In the genomic region with DNA sequence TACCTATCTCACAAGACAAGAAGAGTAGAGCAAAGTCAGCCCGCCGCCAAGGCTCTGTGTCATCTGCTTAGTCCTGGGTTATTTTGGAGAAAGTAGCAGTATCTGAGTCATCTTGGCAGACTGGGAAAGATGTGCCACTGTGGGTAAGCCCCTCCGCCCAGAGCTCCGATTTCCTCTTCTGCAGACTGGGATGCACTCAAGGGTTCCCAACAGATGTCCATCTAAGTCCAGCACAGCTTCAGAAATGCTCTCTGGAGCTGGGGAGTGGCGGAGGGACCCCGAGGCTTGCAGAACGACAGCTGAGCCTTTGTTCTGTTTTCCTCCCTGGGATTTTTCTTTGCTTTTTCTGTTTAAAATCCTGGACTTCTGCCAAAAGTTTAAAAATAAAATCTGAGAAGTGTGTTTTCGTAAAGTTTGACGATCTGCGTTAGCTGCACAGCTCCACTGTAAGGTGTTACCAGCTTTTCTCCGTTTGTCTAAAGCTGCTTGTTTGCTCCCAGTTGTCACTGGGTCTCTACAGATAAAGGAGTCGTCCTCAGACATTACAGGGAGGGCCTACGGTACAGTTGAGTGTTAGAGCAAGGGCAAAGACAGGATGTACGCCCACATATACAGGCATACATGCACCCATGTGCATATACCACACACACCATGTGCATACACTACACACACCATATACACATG, we compare ENCODE assay signal across 10 mouse cellular contexts.
A peak's percentile ranks its signal among the peaks of the same experiment; 100 is the strongest.
DNase-seq lines count a peak whose midpoint lies in the region; ATAC-seq and TF ChIP-seq lines count a peak whose summit lies in the region.
"Had no signal": no experiment of that assay in that cellular context is flagged by ENCODE, and none has a peak within 500 bp of the region (broad histone marks: within the 10 kb centered on the region; RNA-seq: fewer than 3 reads in every experiment).

No protein-coding gene starts in this region.

- TF ChIP-seq CTCF in gastrocnemius, adult 2 months (IDR thresholded peaks at IDR 0.05) = no peak
- no peak for TF ChIP-seq CTCF in lung, postnatal 0 days (IDR thresholded peaks at IDR 0.05)
- no peak for TF ChIP-seq CTCF in lung, adult 2 months (IDR thresholded peaks at IDR 0.05; ENCODE audit: insufficient read depth, low read length)
- no peak for TF ChIP-seq CTCF in stomach, postnatal 0 days (IDR thresholded peaks at IDR 0.05; ENCODE audit: low read depth)

- no peak for DNase-seq in gastrocnemius, adult 2 months
- no peak for DNase-seq in gastrocnemius, postnatal 10 days
- DNase-seq in lung, postnatal 0 days (ENCODE audit: low spot score) = peak; percentile 37
- no peak for DNase-seq in lung, adult 2 months
- peak; percentile 54 to 69 for DNase-seq in left cerebral cortex, postnatal 14 days (ENCODE audit: low spot score in 2 of 2)
- no peak for DNase-seq in stomach, postnatal 0 days (ENCODE audit: low spot score)
- DNase-seq in spleen, postnatal 14 days (ENCODE audit: low spot score in 2 of 2) = no peak

- no peaks in the 10 kb centered on the region for H3K9me3 ChIP-seq in lung, postnatal 0 days (ENCODE audit: low read length)
- no peaks in the 10 kb centered on the region for H3K9me3 ChIP-seq in stomach, postnatal 0 days (ENCODE audit: control insufficient read depth, low read length)
- H3K9me3 ChIP-seq in intestine, embryonic 16.5 days (ENCODE audit: control insufficient read depth, low read length) = no peaks in the 10 kb centered on the region
- H3K9me3 ChIP-seq: kidney, embryonic 15.5 days had no signal

- no peaks in the 10 kb centered on the region for H3K27me3 ChIP-seq in lung, postnatal 0 days (replicated peaks; ENCODE audit: insufficient read depth, low read length)
- no peaks in the 10 kb centered on the region for H3K27me3 ChIP-seq in stomach, postnatal 0 days (ENCODE audit: control insufficient read depth, insufficient read depth, low read length)
- no peaks in the 10 kb centered on the region for H3K27me3 ChIP-seq in intestine, embryonic 16.5 days (replicated peaks; ENCODE audit: control insufficient read depth, insufficient read depth, low read length)
- H3K27me3 ChIP-seq: CH12.LX; kidney, embryonic 15.5 days had no signal

- TF ChIP-seq POLR2A in lung, adult 2 months (IDR thresholded peaks at IDR 0.05; ENCODE audit: borderline replicate concordance, extremely low read depth, low read depth, low read length) = no peak

- no peak overlapping the region; the same call in 1 of the 2 replicates for H3K4me3 ChIP-seq in gastrocnemius, adult 2 months
- H3K4me3 ChIP-seq in lung, postnatal 0 days (ENCODE audit: low read depth, low read length) = no peak overlapping the region
- no peak overlapping the region for H3K4me3 ChIP-seq in lung, adult 2 months (replicated peaks; ENCODE audit: extremely low read depth, low read depth, low read length)
- H3K4me3 ChIP-seq in stomach, postnatal 0 days (ENCODE audit: low read depth, low read length) = no peak overlapping the region
- no peak overlapping the region for H3K4me3 ChIP-seq in intestine, embryonic 16.5 days (ENCODE audit: low read length)
- H3K4me3 ChIP-seq: kidney, embryonic 15.5 days had no signal

- no peak overlapping the region for H3K9ac ChIP-seq in lung, postnatal 0 days (replicated peaks; ENCODE audit: low read depth)
- H3K9ac ChIP-seq in stomach, postnatal 0 days (ENCODE audit: low read length) = no peak overlapping the region
- H3K9ac ChIP-seq in intestine, embryonic 16.5 days (ENCODE audit: low read depth, low read length) = no peak overlapping the region
- H3K9ac ChIP-seq: kidney, embryonic 15.5 days had no signal

- 30% methylated on average over 14 of the region's 14 CpGs for WGBS in lung, postnatal 0 days
- WGBS in lung, adult 2 months = 42% methylated on average over 14 of the region's 14 CpGs
- 22% methylated on average over 14 of the region's 14 CpGs for WGBS in stomach, postnatal 0 days
- WGBS in intestine, embryonic 16.5 days = 50% methylated on average over 14 of the region's 14 CpGs

- H3K36me3 ChIP-seq in lung, postnatal 0 days (ENCODE audit: insufficient read depth, low read length) = no peaks in the 10 kb centered on the region
- H3K36me3 ChIP-seq in stomach, postnatal 0 days (ENCODE audit: control insufficient read depth, insufficient read depth, low read length) = no peaks in the 10 kb centered on the region
- 0 out of 2 replicates have a peak, but pooled peaks cover 3% of the 10 kb centered on the region for H3K36me3 ChIP-seq in intestine, embryonic 16.5 days (ENCODE audit: control insufficient read depth, insufficient read depth, low read length)

- TF ChIP-seq EP300 in lung, postnatal 0 days (IDR thresholded peaks at IDR 0.05) = no peak
- TF ChIP-seq EP300 in stomach, postnatal 0 days (optimal IDR thresholded peaks at IDR 0.05) = no peak

- ATAC-seq in lung, postnatal 0 days = peak; percentile 32; the same call in 1 of the 2 replicates
- ATAC-seq in stomach, postnatal 0 days (ENCODE audit: low FRiP score, low TSS enrichment) = peak; percentile 16; the same call in 1 of the 2 replicates
- ATAC-seq in intestine, embryonic 16.5 days = no peak

- intact Hi-C loops in gastrocnemius, adult 2 months (cut with DNase I) = no loop called here
- intact Hi-C loops in left cerebral cortex, postnatal 14 days (cut with DNase I) = no loop called here

- H3K4me1 ChIP-seq in lung, postnatal 0 days (ENCODE audit: insufficient read depth, low read depth, low read length) = no peaks in the 10 kb centered on the region
- H3K4me1 ChIP-seq in lung, adult 2 months (ENCODE audit: control insufficient read depth, insufficient read depth, low read length) = peaks cover 8% of the 10 kb centered on the region
- no peaks in the 10 kb centered on the region for H3K4me1 ChIP-seq in stomach, postnatal 0 days (replicated peaks; ENCODE audit: control insufficient read depth, insufficient read depth)
- peaks cover 8% of the 10 kb centered on the region for H3K4me1 ChIP-seq in intestine, embryonic 16.5 days (ENCODE audit: control insufficient read depth, insufficient read depth, low read length)

- peak overlapping the region; percentile 9; the same call in 1 of the 2 replicates for H3K27ac ChIP-seq in gastrocnemius, adult 2 months
- H3K27ac ChIP-seq in lung, postnatal 0 days (ENCODE audit: low read length) = no peak overlapping the region
- H3K27ac ChIP-seq in stomach, postnatal 0 days (replicated peaks) = 0 out of 2 replicates have a peak overlapping the region, but pooled peaks have one; percentile 49
- no peak overlapping the region for H3K27ac ChIP-seq in intestine, embryonic 16.5 days (ENCODE audit: low read length)
- H3K27ac ChIP-seq: kidney, embryonic 15.5 days had no signal

- no peak overlapping the region for H3K4me2 ChIP-seq in lung, postnatal 0 days (replicated peaks; ENCODE audit: low read depth, low read length)
- no peak overlapping the region for H3K4me2 ChIP-seq in stomach, postnatal 0 days (replicated peaks; ENCODE audit: low read depth)
- H3K4me2 ChIP-seq in intestine, embryonic 16.5 days (ENCODE audit: low read depth, low read length) = no peak overlapping the region
- H3K4me2 ChIP-seq: kidney, embryonic 15.5 days had no signal

Comparison
In these comparisons a context has a peak if more than half of its experiments do, and no peak if none do; other contexts are left out.
1. DNase-seq: peak in lung, postnatal 0 days (single experiment) and left cerebral cortex, postnatal 14 days (2 of 2); none in gastrocnemius, adult 2 months (single experiment), gastrocnemius, postnatal 10 days (single experiment), lung, adult 2 months (single experiment), stomach, postnatal 0 days (single experiment) and spleen, postnatal 14 days (0 of 2).
2. H3K27ac ChIP-seq: peak in gastrocnemius, adult 2 months (single experiment) and stomach, postnatal 0 days (single experiment); none in lung, postnatal 0 days (single experiment) and intestine, embryonic 16.5 days (single experiment).